23 mouse cellular contexts compared by ENCODE assay signal in the genomic region with DNA sequence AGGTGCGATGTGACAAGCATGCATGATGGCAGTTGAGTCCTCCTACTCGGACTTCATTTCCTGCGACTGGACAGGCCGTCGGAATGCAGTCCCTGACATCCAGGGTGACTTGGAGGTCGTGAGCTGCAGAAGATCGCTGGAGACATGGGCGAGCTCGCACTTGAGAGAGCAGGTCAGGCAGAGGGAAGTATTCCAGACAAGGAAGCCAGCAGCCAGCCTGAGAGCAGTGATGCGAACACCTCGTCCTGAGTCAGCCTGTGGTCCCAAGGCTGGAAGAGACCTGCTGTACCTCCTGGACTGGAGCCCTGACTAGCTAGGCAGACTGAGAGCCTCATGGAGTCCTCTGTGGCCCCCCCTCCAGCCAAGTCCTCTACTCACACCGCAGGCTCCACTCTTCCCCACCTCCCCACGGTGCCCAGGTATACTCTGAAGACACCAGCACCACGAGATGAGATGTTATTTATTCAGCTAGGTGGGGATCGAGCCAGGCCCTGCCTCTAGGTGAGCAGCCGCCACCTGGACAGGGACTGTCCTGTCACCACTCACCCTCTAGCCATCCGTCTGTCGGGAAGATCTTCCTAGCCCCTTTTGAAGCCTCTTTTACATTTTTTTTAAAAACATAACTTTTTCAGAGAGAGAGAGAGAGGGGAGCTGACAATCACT. TPM values are rescaled to one million over a fixed set of nuclear protein-coding genes. Genes with fewer than 3 reads are reported as not detected.
A peak's percentile ranks its signal among the peaks of the same experiment; 100 is the strongest.
DNase-seq lines count a peak whose midpoint lies in the region; ATAC-seq and TF ChIP-seq lines count a peak whose summit lies in the region.
"Had no signal": no experiment of that assay in that cellular context is flagged by ENCODE, and none has a peak within 500 bp of the region (broad histone marks: within the 10 kb centered on the region; RNA-seq: fewer than 3 reads in every experiment).

No protein-coding gene starts in this region.

- no peak overlapping the region for H3K27ac ChIP-seq in heart, embryonic 11.5 days (ENCODE audit: low read depth, low read length)
- no peak overlapping the region for H3K27ac ChIP-seq in heart, adult 2 months
- no peak overlapping the region for H3K27ac ChIP-seq in intestine, embryonic 15.5 days
- H3K27ac ChIP-seq in intestine, postnatal 0 days (ENCODE audit: low read depth, low read length): no peak overlapping the region
- H3K27ac ChIP-seq: forebrain, embryonic 10.5 days; hindbrain, postnatal 0 days; liver, embryonic 14.5 days; midbrain, embryonic 15.5 days had no signal

- H3K4me3 ChIP-seq in heart, embryonic 11.5 days (ENCODE audit: low read depth, low read length): no peak overlapping the region
- H3K4me3 ChIP-seq in heart, adult 2 months: no peak overlapping the region
- no peak overlapping the region for H3K4me3 ChIP-seq in intestine, embryonic 15.5 days (replicated peaks)
- no peak overlapping the region for H3K4me3 ChIP-seq in intestine, postnatal 0 days (ENCODE audit: low read depth, low read length)
- H3K4me3 ChIP-seq: forebrain, embryonic 10.5 days; megakaryocyte, embryonic 14.5 days; midbrain, embryonic 15.5 days had no signal

- H3K27me3 ChIP-seq in heart, embryonic 11.5 days (ENCODE audit: control insufficient read depth, insufficient read depth, low read length): no peaks in the 10 kb centered on the region
- no peaks in the 10 kb centered on the region for H3K27me3 ChIP-seq in heart, adult 2 months (ENCODE audit: control insufficient read depth, insufficient read depth, low read length)
- H3K27me3 ChIP-seq in intestine, embryonic 15.5 days (replicated peaks): no peaks in the 10 kb centered on the region
- H3K27me3 ChIP-seq in intestine, postnatal 0 days (replicated peaks; ENCODE audit: control insufficient read depth, insufficient read depth, low read length): no peaks in the 10 kb centered on the region
- H3K27me3 ChIP-seq: megakaryocyte, embryonic 14.5 days; midbrain, embryonic 15.5 days had no signal

- H3K36me3 ChIP-seq in heart, embryonic 11.5 days (ENCODE audit: control insufficient read depth, insufficient read depth, low read length): no peaks in the 10 kb centered on the region
- H3K36me3 ChIP-seq in heart, adult 2 months (ENCODE audit: control insufficient read depth, insufficient read depth, low read length): no peaks in the 10 kb centered on the region
- H3K36me3 ChIP-seq in intestine, embryonic 15.5 days: no peaks in the 10 kb centered on the region
- no peaks in the 10 kb centered on the region for H3K36me3 ChIP-seq in intestine, postnatal 0 days (ENCODE audit: control insufficient read depth, insufficient read depth)
- H3K36me3 ChIP-seq: forebrain, embryonic 10.5 days; midbrain, embryonic 15.5 days had no signal

- no peak overlapping the region for H3K4me2 ChIP-seq in heart, embryonic 11.5 days
- H3K4me2 ChIP-seq in intestine, embryonic 15.5 days (replicated peaks): no peak overlapping the region
- no peak overlapping the region for H3K4me2 ChIP-seq in intestine, postnatal 0 days (replicated peaks; ENCODE audit: low read depth)
- H3K4me2 ChIP-seq: midbrain, embryonic 15.5 days had no signal

- no peaks in the 10 kb centered on the region for H3K4me1 ChIP-seq in heart, embryonic 11.5 days (ENCODE audit: control insufficient read depth, insufficient read depth, low read length)
- no peaks in the 10 kb centered on the region for H3K4me1 ChIP-seq in heart, adult 2 months (ENCODE audit: control insufficient read depth, insufficient read depth, low read length)
- H3K4me1 ChIP-seq in intestine, embryonic 15.5 days (replicated peaks): no peaks in the 10 kb centered on the region
- H3K4me1 ChIP-seq in intestine, postnatal 0 days (replicated peaks; ENCODE audit: control insufficient read depth, insufficient read depth, low read length): no peaks in the 10 kb centered on the region
- H3K4me1 ChIP-seq: forebrain, embryonic 10.5 days; megakaryocyte, embryonic 14.5 days; midbrain, embryonic 15.5 days had no signal

- peak; percentile 55; the same call in 1 of the 2 replicates for ATAC-seq in heart, embryonic 11.5 days (replicated peaks; ENCODE audit: insufficient number of reproducible peaks, low FRiP score, low TSS enrichment)
- peak; percentile 69 for ATAC-seq in intestine, embryonic 15.5 days
- no peak for ATAC-seq in intestine, postnatal 0 days
- ATAC-seq: forebrain, postnatal 0 days; hindbrain, postnatal 0 days; midbrain, embryonic 15.5 days had no signal

- no peak overlapping the region for H3K9ac ChIP-seq in heart, embryonic 11.5 days (ENCODE audit: low read depth, low read length)
- no peak overlapping the region for H3K9ac ChIP-seq in heart, adult 2 months (ENCODE audit: low read depth, low read length)
- H3K9ac ChIP-seq in intestine, embryonic 15.5 days: no peak overlapping the region
- H3K9ac ChIP-seq in intestine, postnatal 0 days (ENCODE audit: low read depth, low read length): no peak overlapping the region
- H3K9ac ChIP-seq: forebrain, postnatal 0 days; liver, embryonic 14.5 days; midbrain, embryonic 15.5 days had no signal

- intact Hi-C loops in heart, adult 2 months (cut with DNase I): no loop called here

- WGBS in heart, embryonic 11.5 days (ENCODE audit: insufficient replicate concordance): 50% methylated on average over 18 of the region's 18 CpGs
- WGBS in heart, adult 2 months: 55% methylated on average over 18 of the region's 18 CpGs
- 68% methylated on average over 18 of the region's 18 CpGs for WGBS in intestine, embryonic 15.5 days
- 56% methylated on average over 18 of the region's 18 CpGs for WGBS in intestine, postnatal 0 days

- H3K79me2 ChIP-seq in heart, adult 2 months (replicated peaks; ENCODE audit: control insufficient read depth, insufficient read depth, low read length): no peaks in the 10 kb centered on the region

- DNase-seq in heart, adult 2 months: no peak
- DNase-seq in retina, postnatal 1 day: peak; percentile 46
- DNase-seq in retina, embryonic 14.5 days (ENCODE audit: low spot score): no peak
- DNase-seq in spleen, postnatal 36 days (ENCODE audit: low spot score in 2 of 2): no peak
- DNase-seq: adrenal gland, adult 2 months; forebrain, postnatal 0 days; gastrocnemius, postnatal 36 days; heart, postnatal 14 days; kidney, adult 2 months; right cerebral cortex, postnatal 4 days; thymus, postnatal 14 days had no signal

- TF ChIP-seq CTCF in heart, adult 2 months (IDR thresholded peaks at IDR 0.05): no peak
- TF ChIP-seq CTCF in intestine, postnatal 0 days (IDR thresholded peaks at IDR 0.05; ENCODE audit: low read depth): no peak

- H3K9me3 ChIP-seq in heart, embryonic 11.5 days (replicated peaks; ENCODE audit: control insufficient read depth, low read length): no peaks in the 10 kb centered on the region
- no peaks in the 10 kb centered on the region for H3K9me3 ChIP-seq in intestine, embryonic 15.5 days
- H3K9me3 ChIP-seq in intestine, postnatal 0 days (ENCODE audit: control insufficient read depth): no peaks in the 10 kb centered on the region
- H3K9me3 ChIP-seq: forebrain, embryonic 10.5 days; midbrain, embryonic 15.5 days had no signal

- TF ChIP-seq EP300 in heart, adult 2 months (IDR thresholded peaks at IDR 0.05; ENCODE audit: insufficient read depth, low read depth, low read length): no peak

- no peak for TF ChIP-seq POLR2A in heart, adult 2 months (IDR thresholded peaks at IDR 0.05; ENCODE audit: insufficient read depth, low read depth, low read length)

RNA-seq across cellular contexts. Expression of a gene that starts 11.5 kb away (rescaled TPM):
- polyA plus RNA-seq in heart, embryonic 11.5 days (2014; fragmentation: Nextera tagmentation; extraction: Ambion mirVana): not detected in 2 replicates
- total RNA-seq in heart, adult 2 months (2021): not detected
- not detected in 2 replicates for polyA plus RNA-seq in heart, adult 2 months (2012; rRNA removed)
- not detected in 2 replicates for polyA plus RNA-seq in intestine, embryonic 15.5 days (2015; fragmentation: Nextera tagmentation; extraction: Ambion mirVana)
- not detected in 2 replicates for polyA plus RNA-seq in intestine, postnatal 0 days (2015; fragmentation: Nextera tagmentation; extraction: Ambion mirVana)
- total RNA-seq: adrenal gland, adult 2 months; forebrain, postnatal 0 days; gastrocnemius, postnatal 36 days; heart, postnatal 14 days; hindbrain, postnatal 0 days; layer of hippocampus, postnatal 25 days; left cerebral cortex, postnatal 10 days had no signal
- polyA plus RNA-seq: adrenal gland, adult 2 months; forebrain, embryonic 10.5 days; hindbrain, postnatal 0 days; kidney, adult 2 months; limb, embryonic 14.5 days; liver, embryonic 14.5 days; lung, embryonic 16.5 days; midbrain, embryonic 15.5 days had no signal

RNA-seq across cellular contexts. Expression of a gene that starts 57.8 kb away (rescaled TPM):
- not detected in 2 replicates for polyA plus RNA-seq in heart, embryonic 11.5 days (2014; fragmentation: Nextera tagmentation; extraction: Ambion mirVana)
- total RNA-seq in heart, adult 2 months (2021): not detected
- polyA plus RNA-seq in heart, adult 2 months (2012; rRNA removed): 0.16 TPM in 1 of 2 replicates, not detected in the other
- not detected in 2 replicates for polyA plus RNA-seq in intestine, embryonic 15.5 days (2015; fragmentation: Nextera tagmentation; extraction: Ambion mirVana)
- 0.16 TPM in 1 of 2 replicates, not detected in the other for polyA plus RNA-seq in intestine, postnatal 0 days (2015; fragmentation: Nextera tagmentation; extraction: Ambion mirVana)
- total RNA-seq: adrenal gland, adult 2 months; forebrain, postnatal 0 days; gastrocnemius, postnatal 36 days; heart, postnatal 14 days; hindbrain, postnatal 0 days; layer of hippocampus, postnatal 25 days; left cerebral cortex, postnatal 10 days had no signal
- polyA plus RNA-seq: forebrain, embryonic 10.5 days; forebrain, postnatal 0 days; hindbrain, postnatal 0 days; kidney, adult 2 months; limb, embryonic 14.5 days; liver, embryonic 14.5 days; midbrain, embryonic 15.5 days had no signal

RNA-seq across cellular contexts. Expression of a gene that starts 58.0 kb away (rescaled TPM):
- polyA plus RNA-seq in heart, embryonic 11.5 days (2014; fragmentation: Nextera tagmentation; extraction: Ambion mirVana): not detected in 2 replicates
- not detected for total RNA-seq in heart, adult 2 months (2021)
- not detected in 2 replicates for polyA plus RNA-seq in heart, adult 2 months (2012; rRNA removed)
- polyA plus RNA-seq in intestine, embryonic 15.5 days (2015; fragmentation: Nextera tagmentation; extraction: Ambion mirVana): not detected in 2 replicates
- polyA plus RNA-seq in intestine, postnatal 0 days (2015; fragmentation: Nextera tagmentation; extraction: Ambion mirVana): not detected in 2 replicates
- total RNA-seq: adrenal gland, adult 2 months; forebrain, postnatal 0 days; gastrocnemius, postnatal 36 days; heart, postnatal 14 days; hindbrain, postnatal 0 days; layer of hippocampus, postnatal 25 days; left cerebral cortex, postnatal 10 days had no signal
- polyA plus RNA-seq: adrenal gland, adult 2 months; forebrain, embryonic 10.5 days; forebrain, postnatal 0 days; hindbrain, postnatal 0 days; kidney, adult 2 months; limb, embryonic 14.5 days; liver, embryonic 14.5 days; lung, embryonic 16.5 days; midbrain, embryonic 15.5 days had no signal
